Mouse (Mus musculus): ENCODE measurements around the gene 2410131K14Rik. TPM values are rescaled to one million over a fixed set of nuclear protein-coding genes. Genes with fewer than 3 reads are reported as not detected.

The 2410131K14Rik gene
- polyA plus RNA-seq, 1 experiment from 2014 or later = 16.4 TPM

DNA sequence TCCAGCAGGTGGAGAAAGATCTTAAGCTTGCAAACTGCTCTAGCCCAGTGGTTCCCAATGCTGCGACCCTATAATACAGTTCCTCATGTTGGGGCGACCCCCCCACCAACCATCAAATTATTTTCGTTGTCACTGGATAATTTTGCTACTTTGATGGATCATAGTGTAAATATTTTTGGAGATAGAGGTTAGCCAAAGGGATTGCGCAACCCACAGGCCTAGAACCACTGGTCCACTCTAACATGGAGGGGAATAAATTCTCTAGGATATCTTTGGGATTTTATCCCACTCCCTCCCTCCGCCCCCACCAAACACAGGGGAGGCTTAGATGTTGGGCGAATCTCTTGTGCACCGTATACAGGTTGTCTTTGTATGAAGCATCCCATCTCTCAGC, 49.8 kb downstream of the 2410131K14Rik start:
- H3K9me3 ChIP-seq = no peaks in the 10 kb centered on the region
- no peak overlapping the region for H3K9ac ChIP-seq
- H3K27ac ChIP-seq (replicated peaks) = peak overlapping the region; percentile 76
- no peak overlapping the region for H3K4me3 ChIP-seq
- WGBS = 78% methylated on average over 7 of the region's 7 CpGs
- ATAC-seq (ENCODE audit: low FRiP score, low read depth) = no peak
- H3K27me3 ChIP-seq = no peaks in the 10 kb centered on the region
- peak overlapping the region; percentile 32; the same call in 1 of the 2 replicates for H3K4me2 ChIP-seq
- peaks cover 20% of the 10 kb centered on the region for H3K4me1 ChIP-seq (replicated peaks)
- H3K36me3 ChIP-seq = no peaks in the 10 kb centered on the region

DNA sequence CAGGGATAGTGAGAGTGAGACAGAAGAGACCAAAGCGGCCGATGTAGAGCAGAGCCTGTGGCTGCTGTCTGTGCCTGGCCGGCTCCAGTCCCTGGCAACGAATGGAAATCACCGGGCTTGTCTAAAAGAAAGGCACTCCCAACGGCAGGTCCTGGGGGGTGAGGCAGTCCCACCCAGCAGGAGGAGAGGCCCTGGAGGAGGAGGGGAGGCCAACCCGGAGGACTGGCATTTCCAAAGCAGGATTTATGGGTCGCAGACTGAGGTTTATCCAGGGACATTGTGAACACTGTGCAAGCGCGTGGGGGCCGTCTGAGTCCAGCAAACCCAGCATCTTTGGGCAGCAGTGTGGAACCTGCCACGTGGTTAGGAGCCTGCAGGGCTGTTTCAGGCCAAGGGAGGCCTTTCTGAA, 52.3 kb downstream of the 2410131K14Rik start:
- H3K4me3 ChIP-seq = no peak overlapping the region
- no peak overlapping the region for H3K27ac ChIP-seq (replicated peaks)
- 17% methylated on average over 12 of the region's 12 CpGs for WGBS
- H3K27me3 ChIP-seq = no peaks in the 10 kb centered on the region
- H3K4me1 ChIP-seq (replicated peaks) = peaks cover 20% of the 10 kb centered on the region
- no peaks in the 10 kb centered on the region for H3K9me3 ChIP-seq
- H3K9ac ChIP-seq = no peak overlapping the region
- no peaks in the 10 kb centered on the region for H3K36me3 ChIP-seq
- H3K4me2 ChIP-seq = no peak overlapping the region
- ATAC-seq (ENCODE audit: low FRiP score, low read depth) = no peak

DNA sequence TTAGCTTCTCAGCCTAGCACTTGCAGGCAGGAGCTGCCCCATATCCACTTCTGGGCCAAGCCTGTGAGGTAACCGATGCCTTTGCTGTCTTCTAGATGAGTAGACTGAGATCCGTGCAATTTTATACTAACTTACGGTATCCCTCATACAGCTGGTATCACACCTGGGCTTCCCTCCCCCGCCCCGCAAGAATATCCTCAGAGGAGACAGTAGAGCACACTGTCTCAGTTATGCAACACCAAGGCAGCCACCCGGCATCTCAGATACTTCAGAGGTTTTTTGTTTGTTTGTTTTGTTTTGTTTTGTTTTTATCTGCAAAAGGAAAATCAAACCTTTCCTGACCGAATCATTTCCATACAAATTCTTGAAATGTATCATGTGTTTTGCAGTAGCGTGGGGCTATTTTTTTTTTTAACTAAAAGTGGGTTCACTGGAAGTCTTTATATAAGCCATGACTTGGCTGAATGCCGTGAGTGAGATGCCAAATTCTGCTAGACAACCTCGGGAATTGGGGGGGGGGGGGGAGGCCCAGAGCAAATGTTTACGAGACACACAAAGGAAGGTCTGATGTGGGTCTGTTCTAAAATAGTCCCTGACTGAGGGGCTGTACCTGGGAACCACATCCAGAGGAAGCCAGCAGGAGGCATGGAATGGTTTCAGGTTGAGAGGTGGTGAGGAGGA, 54.8 kb downstream of the 2410131K14Rik start:
- WGBS = 78% methylated on average over 11 of the region's 11 CpGs
- Histone ChIP-seq H3K9me3 (no peaks in the 10 kb centered on the region), H3K4me2 (no peak overlapping the region), H3K4me3 (no peak overlapping the region), H3K36me3 (no peaks in the 10 kb centered on the region), H3K27ac (replicated peaks) (no peak overlapping the region), H3K9ac (no peak overlapping the region), H3K27me3 (no peaks in the 10 kb centered on the region), H3K4me1 (replicated peaks) (peaks cover 14% of the 10 kb centered on the region)
- ATAC-seq (ENCODE audit: low FRiP score, low read depth) = no peak

DNA sequence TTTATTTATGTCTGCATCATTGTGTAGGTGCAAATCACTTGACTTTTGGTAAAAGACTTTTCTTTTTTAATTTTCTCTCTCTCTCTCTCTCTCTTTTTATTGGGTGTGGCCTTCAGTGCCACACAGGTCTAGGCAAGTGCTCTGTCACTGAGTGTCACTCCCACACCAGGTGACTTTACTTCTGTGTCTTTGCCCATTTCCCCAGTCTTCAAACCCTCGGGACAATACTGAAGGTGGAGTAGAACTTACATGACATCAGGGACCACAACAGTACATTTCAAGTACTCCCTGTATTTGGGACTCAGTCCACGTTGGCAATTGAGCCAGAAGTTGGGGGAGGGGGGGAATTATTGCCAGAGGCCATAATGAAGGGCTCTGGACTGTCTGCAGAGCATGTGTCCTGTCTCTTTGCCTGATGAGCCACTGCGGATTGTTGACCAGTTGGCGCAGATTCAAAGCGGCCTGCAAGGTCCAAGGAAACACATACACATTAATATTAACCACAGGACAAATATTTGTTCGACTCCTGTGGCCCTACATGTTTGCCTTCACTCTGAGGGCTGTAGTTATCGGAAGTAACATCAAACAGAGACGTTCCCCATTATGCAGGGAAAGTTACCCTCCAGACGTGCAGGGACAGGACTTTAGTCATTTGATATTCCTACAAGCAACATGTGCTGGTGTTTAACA, 57.6 kb downstream of the 2410131K14Rik start:
- H3K4me3 ChIP-seq = no peak overlapping the region
- H3K36me3 ChIP-seq = no peaks in the 10 kb centered on the region
- no peak overlapping the region for H3K27ac ChIP-seq (replicated peaks)
- H3K27me3 ChIP-seq = no peaks in the 10 kb centered on the region
- no peak overlapping the region for H3K9ac ChIP-seq
- peaks cover 8% of the 10 kb centered on the region for H3K4me1 ChIP-seq (replicated peaks)
- no peak for ATAC-seq (ENCODE audit: low FRiP score, low read depth)
- no peak overlapping the region for H3K4me2 ChIP-seq
- WGBS = 70% methylated on average over 9 of the region's 9 CpGs
- H3K9me3 ChIP-seq = no peaks in the 10 kb centered on the region

DNA sequence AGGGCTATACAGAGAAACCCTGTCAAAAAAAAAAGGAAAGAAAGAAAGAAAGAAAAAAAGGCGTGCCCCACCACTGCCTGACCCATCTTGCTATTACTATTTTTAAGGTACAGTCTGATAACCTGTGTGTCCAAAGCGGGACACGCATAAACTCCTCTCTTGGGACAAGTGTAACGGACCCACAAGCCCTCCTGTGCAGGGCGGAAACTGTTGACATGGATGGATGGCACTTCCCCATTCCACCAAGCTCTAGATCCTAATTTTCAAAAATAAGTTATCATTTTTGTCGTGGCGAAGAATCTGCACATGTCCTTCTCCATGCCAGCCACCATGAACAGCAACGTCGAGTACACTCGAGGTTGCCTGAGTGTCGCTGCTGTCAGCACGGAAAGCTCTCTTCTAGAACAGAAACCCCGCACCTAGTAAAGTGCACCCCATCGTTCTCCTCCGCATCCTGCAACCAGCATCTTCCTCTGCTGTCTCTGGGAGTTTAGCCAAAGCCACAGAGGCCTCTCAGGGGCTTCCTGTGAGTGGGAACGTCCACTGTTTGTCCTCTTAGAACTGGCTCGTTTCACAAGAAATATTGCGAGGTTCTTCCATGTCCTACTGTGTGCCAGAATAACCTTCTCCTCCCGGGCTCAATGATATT, 60.1 kb downstream of the 2410131K14Rik start:
- no peak for ATAC-seq (ENCODE audit: low FRiP score, low read depth)
- Histone ChIP-seq H3K4me1 (replicated peaks) (no peaks in the 10 kb centered on the region), H3K36me3 (no peaks in the 10 kb centered on the region), H3K4me3 (no peak overlapping the region), H3K27me3 (no peaks in the 10 kb centered on the region), H3K27ac (replicated peaks) (no peak overlapping the region), H3K9ac (no peak overlapping the region), H3K9me3 (no peaks in the 10 kb centered on the region), H3K4me2 (no peak overlapping the region)
- 88% methylated on average over 19 of the region's 19 CpGs for WGBS

DNA sequence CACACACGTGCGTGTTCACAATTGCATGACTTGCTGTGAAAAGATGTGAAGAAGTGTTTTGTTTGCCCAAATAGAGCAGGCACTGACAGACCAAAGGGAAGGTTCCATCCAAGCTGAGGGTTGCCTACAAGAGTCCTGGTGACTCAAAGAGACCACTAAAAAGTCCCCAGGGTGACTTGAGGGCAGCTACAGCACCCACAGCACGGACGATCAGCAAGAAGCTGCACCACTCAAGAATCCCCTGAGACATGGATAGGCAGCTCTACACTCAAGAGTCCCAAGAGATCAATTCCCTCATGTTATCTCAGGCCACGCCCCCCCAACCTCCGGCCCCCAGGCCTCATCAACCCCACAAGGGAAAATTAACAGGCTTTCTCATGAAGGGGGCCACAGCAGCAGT, 65.4 kb downstream of the 2410131K14Rik start:
- no peak for ATAC-seq (ENCODE audit: low FRiP score, low read depth)
- Histone ChIP-seq H3K36me3 (no peaks in the 10 kb centered on the region), H3K9ac (no peak overlapping the region), H3K4me1 (replicated peaks) (no peaks in the 10 kb centered on the region), H3K4me2 (no peak overlapping the region), H3K27me3 (no peaks in the 10 kb centered on the region), H3K27ac (replicated peaks) (no peak overlapping the region), H3K4me3 (no peak overlapping the region), H3K9me3 (no peaks in the 10 kb centered on the region)
- 78% methylated on average over 6 of the region's 6 CpGs for WGBS

DNA sequence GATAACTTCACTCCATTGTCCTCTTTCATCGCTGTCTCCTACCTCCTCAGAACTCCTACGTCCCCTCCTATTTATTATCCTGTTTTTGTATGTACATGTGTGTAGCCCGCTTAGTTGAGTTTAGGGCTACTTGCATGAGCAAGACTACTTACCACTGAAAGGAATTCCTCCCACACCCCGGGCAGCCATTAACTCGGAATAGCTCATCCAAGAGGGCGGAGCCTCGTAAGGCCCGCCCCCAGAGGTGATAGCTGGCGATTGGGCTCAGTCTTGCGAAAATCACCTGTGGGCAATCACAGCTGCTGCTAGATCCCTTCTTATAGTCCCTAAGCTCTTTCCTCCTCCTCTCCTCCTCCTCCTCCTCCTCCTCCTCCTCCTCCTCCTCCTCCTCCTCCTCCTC, 66.2 kb downstream of the 2410131K14Rik start:
- Histone ChIP-seq H3K27ac (replicated peaks) (no peak overlapping the region), H3K9ac (no peak overlapping the region), H3K27me3 (no peaks in the 10 kb centered on the region), H3K36me3 (no peaks in the 10 kb centered on the region), H3K9me3 (no peaks in the 10 kb centered on the region), H3K4me1 (replicated peaks) (no peaks in the 10 kb centered on the region), H3K4me2 (no peak overlapping the region), H3K4me3 (no peak overlapping the region)
- no peak for ATAC-seq (ENCODE audit: low FRiP score, low read depth)
- WGBS = 63% methylated on average over 10 of the region's 10 CpGs

DNA sequence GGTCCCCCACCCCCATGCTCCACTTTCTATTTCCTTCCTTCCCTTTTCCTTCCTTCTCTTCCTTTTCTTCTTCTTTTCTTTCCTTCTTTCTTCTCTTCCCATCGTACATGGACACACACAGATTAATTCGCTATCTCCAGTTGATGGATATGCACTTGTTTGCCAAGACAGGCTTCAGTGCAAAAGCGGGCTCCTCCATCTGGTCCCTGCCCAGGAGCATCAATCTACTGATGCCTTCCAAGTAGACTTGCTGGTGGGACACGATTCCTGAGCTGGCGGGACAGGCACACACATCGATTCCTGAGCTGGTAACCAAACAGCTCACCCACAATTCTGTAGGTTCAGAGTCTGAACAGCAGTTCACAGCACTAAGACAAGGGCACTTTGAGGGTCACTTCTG, 68.7 kb downstream of the 2410131K14Rik start:
- H3K9me3 ChIP-seq = no peaks in the 10 kb centered on the region
- no peak overlapping the region for H3K4me2 ChIP-seq
- H3K36me3 ChIP-seq = no peaks in the 10 kb centered on the region
- peaks cover 1% of the 10 kb centered on the region for H3K4me1 ChIP-seq (replicated peaks)
- no peak overlapping the region for H3K4me3 ChIP-seq
- H3K9ac ChIP-seq = no peak overlapping the region
- no peak overlapping the region for H3K27ac ChIP-seq (replicated peaks)
- 81% methylated on average over 6 of the region's 6 CpGs for WGBS
- no peaks in the 10 kb centered on the region for H3K27me3 ChIP-seq
- ATAC-seq (ENCODE audit: low FRiP score, low read depth) = no peak

Other genes with a start within 250 kb of the 2410131K14Rik start
- gene Tesc, start 217.5 kb upstream of the 2410131K14Rik start, polyA plus RNA-seq (2015; fragmentation: Nextera tagmentation; extraction: Ambion mirVana) = 2.9 and 3.5 TPM in 2 replicates
- 21.1 and 21.7 TPM in 2 replicates for gene Fbxw8, start 89.8 kb upstream of the 2410131K14Rik start, polyA plus RNA-seq (2015; fragmentation: Nextera tagmentation; extraction: Ambion mirVana)
- 4.9 and 5.8 TPM in 2 replicates for gene Hrk, start 80.6 kb upstream of the 2410131K14Rik start, polyA plus RNA-seq (2015; fragmentation: Nextera tagmentation; extraction: Ambion mirVana)
- gene Rnft2, start 111 bp upstream of the 2410131K14Rik start, polyA plus RNA-seq (2015; fragmentation: Nextera tagmentation; extraction: Ambion mirVana) = 12.3 and 13.6 TPM in 2 replicates

Measured in hindbrain, embryonic 15.5 days (tissue).